Mouse (Mus musculus) heart, embryonic 10.5 days (tissue): ENCODE results near the gene Cort. TPM values are rescaled to one million over a fixed set of nuclear protein-coding genes. Genes with fewer than 3 reads are reported as not detected.
"Not testable (repeated sequence)": the region's sequence is repeated elsewhere in the genome, so short reads cannot be mapped to it uniquely, and the experiment has no call there.

Experiments
- DNase-seq: peaks from one replicate; pipeline ENCODE4 v3.0.0-alpha.2; 2017; ENCODE audit warnings: low spot score
- H3K27ac ChIP-seq: fragments of 300-500 bp; sonication (generic); 2 replicates; pipeline ENCODE4 v1.5.1; 2016; ENCODE audit warnings: mild to moderate bottlenecking
- H3K27me3 ChIP-seq: fragments of 300-500 bp; sonication (generic); 2 replicates; pipeline ENCODE4 v1.6.1; 2016; ENCODE audit warnings: mild to moderate bottlenecking; ENCODE audit not compliant: poor library complexity, insufficient read depth, severe bottlenecking
- H3K36me3 ChIP-seq: fragments of 300-500 bp; sonication (generic); 2 replicates; pipeline ENCODE4 v1.6.1; 2016; ENCODE audit warnings: mild to moderate bottlenecking, moderate library complexity
- H3K4me1 ChIP-seq: fragments of 300-500 bp; sonication (generic); 2 replicates; pipeline ENCODE4 v1.6.1; 2016; ENCODE audit warnings: mild to moderate bottlenecking
- H3K4me3 ChIP-seq: fragments of 300-500 bp; sonication (generic); 2 replicates; pipeline ENCODE4 v1.5.1; 2016; ENCODE audit warnings: mild to moderate bottlenecking, moderate library complexity
- H3K9me3 ChIP-seq: fragments of 300-500 bp; sonication (generic); 2 replicates; pipeline ENCODE4 v1.6.1; 2016; ENCODE audit warnings: mild to moderate bottlenecking, moderate library complexity
- WGBS: fragments of 180-500 bp; shearing (Covaris S2); methylation state at CpG from one replicate; pipeline ENCODE4 v1.1.7; 2016; 5-methylcytosine and 5-hydroxymethylcytosine counted together
- polyA plus RNA-seq: library from polyadenylated mRNA; unstranded; fragments of >200 nt; fragmentation: Nextera tagmentation; extraction: Ambion mirVana; gene quantifications from 2 replicates; pipeline ENCODE4 v1.2.1, GENCODE M21; 2016

Cort gene
- polyA plus RNA-seq, 1 experiment from 2014 or later = 0.28 TPM

DNA sequence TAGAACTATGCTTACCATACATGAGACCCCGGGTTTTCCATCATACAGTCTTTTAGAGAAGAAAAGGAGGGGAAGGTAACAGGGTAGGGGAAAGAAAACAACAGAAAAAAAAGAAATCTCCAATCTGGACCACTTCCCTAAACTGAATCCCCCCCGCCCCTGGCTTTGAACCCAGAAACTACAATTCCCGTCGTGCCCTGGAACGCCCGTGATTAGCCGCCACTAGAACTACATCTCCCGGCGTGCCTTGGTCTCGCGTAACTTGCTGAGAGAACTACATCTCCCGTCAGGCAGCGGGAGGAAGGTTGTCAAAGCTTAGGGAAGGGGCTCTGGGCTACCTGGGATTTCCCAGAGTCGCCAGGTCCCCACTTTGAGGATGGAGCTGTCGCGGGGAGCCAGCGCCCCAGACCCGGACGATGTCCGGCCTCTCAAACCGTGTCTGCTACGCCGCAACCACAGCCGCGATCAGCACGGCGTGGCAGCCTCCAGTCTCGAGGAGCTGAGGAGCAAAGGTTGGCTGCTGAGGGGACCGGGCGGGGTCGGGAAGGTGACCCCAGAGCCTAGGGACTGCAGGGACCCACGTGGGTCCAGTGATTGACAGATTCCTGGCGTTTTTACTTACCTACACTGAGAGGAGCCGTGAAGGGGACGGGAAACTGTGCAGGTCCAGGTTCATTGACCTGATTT lies 22.5 kb downstream of the Cort start, which contains the start of gene Dffa:
Gene Dffa, plus strand, starts transcription at position 272 of the 687 bp plus-strand sequence.
- Histone ChIP-seq H3K9me3 (no peaks in the 10 kb centered on the region), H3K27ac (peak within 1 kb of the TSS; percentile 87)
- WGBS = 1% methylated on average over 35 of the region's 35 CpGs

DNA sequence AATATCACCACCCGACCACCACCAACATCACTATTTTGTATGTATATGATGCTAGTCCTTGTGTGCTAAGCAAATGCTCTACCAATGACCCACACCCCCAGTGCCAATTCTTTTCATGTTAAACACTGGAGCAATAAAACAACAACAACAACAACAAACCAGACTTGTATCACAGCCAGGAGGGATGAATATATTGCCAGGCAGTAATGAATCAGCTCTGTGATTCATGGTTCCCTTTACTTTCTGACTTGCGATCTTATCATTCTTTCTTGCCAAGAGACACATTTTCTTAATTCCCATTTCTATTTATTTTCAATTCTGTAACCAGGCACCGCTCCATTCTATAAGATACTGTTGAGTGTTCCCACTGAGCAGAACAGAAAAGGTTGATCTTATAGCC lies 25.1 kb downstream of the Cort start:
- Histone ChIP-seq H3K4me3 (no peak overlapping the region), H3K4me1 (peaks cover 35% of the 10 kb centered on the region), H3K36me3 (peaks cover 5% of the 10 kb centered on the region), H3K27me3 (no peaks in the 10 kb centered on the region), H3K27ac (no peak overlapping the region), H3K9me3 (no peaks in the 10 kb centered on the region)
- no peak for DNase-seq
- 78% methylated on average over 3 of the region's 3 CpGs for WGBS

More for the DNA sequence above, 22.5 kb downstream of the Cort start, which contains the start of gene Dffa:
- H3K4me3 ChIP-seq = peak within 1 kb of the TSS; percentile 89
- H3K27me3 ChIP-seq = no peaks in the 10 kb centered on the region
- H3K36me3 ChIP-seq = peaks cover 26% of the 10 kb centered on the region
- H3K4me1 ChIP-seq = peaks cover 17% of the 10 kb centered on the region
- peak; percentile 96 for DNase-seq

DNA sequence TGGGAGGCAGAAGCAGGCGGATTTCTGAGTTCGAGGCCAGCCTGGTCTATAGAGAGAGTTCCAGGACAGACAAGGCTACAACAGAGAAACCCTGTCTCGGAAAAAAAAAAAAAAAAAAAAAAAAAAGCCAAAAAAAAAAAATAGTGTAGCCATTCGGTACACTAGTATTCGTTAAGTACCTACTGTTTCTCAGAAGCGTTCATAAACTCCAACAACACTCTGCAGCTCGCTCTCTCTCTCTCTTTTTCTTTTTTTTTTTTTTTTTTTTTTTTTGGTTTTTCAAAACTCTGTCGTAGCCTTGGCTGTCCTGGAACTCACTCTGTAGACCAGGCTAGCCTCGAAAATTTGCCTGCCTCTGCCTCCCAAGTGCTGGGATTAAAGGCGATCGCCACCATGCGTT lies 26.1 kb downstream of the Cort start:
- peaks cover 35% of the 10 kb centered on the region for H3K4me1 ChIP-seq
- not testable (repeated sequence) for H3K27ac ChIP-seq, H3K27me3 ChIP-seq, DNase-seq, H3K4me3 ChIP-seq, H3K36me3 ChIP-seq, H3K9me3 ChIP-seq
- 83% methylated on average over 12 of the region's 12 CpGs for WGBS

DNA sequence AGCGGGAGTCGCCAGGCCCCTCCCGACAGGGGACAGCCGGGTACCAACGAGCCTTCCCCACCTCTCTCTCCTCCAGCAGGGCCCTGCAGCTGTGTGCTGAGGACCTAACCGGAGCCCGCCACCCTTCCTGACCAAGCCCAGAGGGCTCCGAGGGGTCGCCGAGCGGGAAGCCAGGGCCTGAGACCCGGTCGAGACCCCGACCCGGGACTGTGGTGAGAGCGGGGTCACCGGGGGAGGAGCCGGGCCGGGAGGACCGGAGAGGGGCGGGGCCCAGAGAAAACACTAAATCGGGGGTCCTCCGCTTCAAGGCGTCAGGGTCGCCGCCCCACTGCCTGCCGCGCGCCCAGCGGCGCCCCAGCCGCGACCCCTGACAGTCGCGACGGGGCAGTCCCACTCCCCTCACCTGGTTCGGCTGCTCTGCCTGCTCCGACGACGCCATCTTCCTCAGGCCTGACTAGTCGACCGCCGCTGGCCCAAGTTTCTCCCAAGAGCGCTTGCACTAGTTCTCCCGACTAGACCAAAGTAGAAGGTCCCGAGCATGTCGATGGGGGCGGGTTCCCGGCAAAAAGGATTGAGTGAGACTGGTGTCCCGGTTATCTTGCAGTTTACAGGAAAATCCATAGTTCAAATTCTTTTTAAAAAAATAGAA lies 27.1 kb downstream of the Cort start, which contains the start of gene Pex14:
Gene Pex14, minus strand, starts transcription at position 508 of the 649 bp plus-strand sequence.
- peak within 1 kb of the TSS; percentile 100 for H3K4me3 ChIP-seq
- no peaks in the 10 kb centered on the region for H3K9me3 ChIP-seq
- no peaks in the 10 kb centered on the region for H3K36me3 ChIP-seq
- peaks cover 26% of the 10 kb centered on the region for H3K4me1 ChIP-seq
- WGBS = under 1% methylated on average over 50 of the region's 50 CpGs
- H3K27ac ChIP-seq = peak within 1 kb of the TSS; percentile 96
- peak; percentile 96 for DNase-seq
- no peaks in the 10 kb centered on the region for H3K27me3 ChIP-seq

DNA sequence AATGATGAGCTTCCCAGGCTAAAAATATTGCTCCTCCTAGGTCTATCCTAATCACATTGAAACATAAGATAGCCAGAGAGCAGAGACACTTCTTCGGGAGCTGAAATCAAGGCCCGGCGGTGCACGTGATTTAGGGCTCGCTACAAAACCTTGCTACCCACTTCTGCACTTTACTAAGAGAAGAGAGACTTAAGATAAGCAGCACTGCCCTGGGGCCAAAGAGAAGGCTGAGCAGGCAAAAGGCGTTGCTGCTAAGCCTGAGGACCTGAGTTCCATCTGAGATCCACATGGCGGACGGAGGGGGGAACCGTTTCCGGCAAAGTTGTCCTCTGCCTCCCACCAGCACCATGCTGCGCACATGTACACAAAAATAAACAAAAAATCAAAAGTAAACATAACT lies 28.0 kb downstream of the Cort start:
- DNase-seq = no peak
- H3K4me1 ChIP-seq = peaks cover 22% of the 10 kb centered on the region
- WGBS = 7% methylated on average over 11 of the region's 11 CpGs
- H3K27ac ChIP-seq = peak overlapping the region; percentile 96
- H3K36me3 ChIP-seq = peaks cover 9% of the 10 kb centered on the region; the same call in 1 of the 2 replicates
- H3K27me3 ChIP-seq = no peaks in the 10 kb centered on the region
- no peaks in the 10 kb centered on the region for H3K9me3 ChIP-seq
- peak overlapping the region; percentile 100 for H3K4me3 ChIP-seq

DNA sequence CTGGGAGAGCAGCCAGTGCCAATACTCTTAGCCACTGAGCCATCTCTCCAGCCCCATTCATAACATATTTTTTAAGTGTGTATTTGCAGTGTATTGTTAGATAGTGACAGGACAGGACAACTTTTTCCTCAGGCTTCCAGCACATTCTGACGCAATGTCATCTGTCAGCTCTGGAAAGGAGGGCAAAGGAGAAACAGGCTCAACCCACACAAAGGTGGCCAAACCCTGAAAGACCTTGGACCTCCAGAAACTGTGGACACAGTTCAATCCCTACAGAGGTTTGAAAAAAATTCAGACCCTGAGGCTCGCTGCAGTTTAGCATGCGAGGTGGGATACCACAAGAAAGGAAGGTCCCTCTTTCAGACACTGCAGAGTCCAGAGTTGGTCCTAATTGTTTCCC lies 28.6 kb downstream of the Cort start:
- no peaks in the 10 kb centered on the region for H3K27me3 ChIP-seq
- no peak overlapping the region for H3K27ac ChIP-seq
- WGBS = 80% methylated on average over 3 of the region's 3 CpGs
- no peaks in the 10 kb centered on the region for H3K9me3 ChIP-seq
- H3K4me1 ChIP-seq = peaks cover 22% of the 10 kb centered on the region
- H3K36me3 ChIP-seq = peaks cover 14% of the 10 kb centered on the region
- DNase-seq = no peak
- H3K4me3 ChIP-seq = peak overlapping the region; percentile 100

DNA sequence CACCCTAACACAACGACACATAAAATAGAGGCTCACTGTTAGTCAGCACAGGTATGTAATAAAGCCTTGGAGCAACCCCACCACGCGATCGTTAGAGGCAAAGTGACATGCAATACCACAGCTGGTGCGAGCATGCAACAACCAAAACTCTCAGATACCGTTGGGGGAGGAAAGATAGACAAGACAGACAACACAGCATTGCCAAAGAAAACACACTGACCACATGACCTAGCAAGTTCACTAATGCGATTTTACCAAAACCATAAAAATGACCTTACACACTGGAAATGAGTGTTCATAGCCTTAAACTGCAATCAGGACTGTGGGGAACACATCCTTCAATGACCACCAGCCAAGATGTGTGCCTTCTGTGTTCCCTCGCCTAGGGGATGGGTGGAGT lies 35.2 kb downstream of the Cort start:
- no peak for DNase-seq
- no peaks in the 10 kb centered on the region for H3K9me3 ChIP-seq
- H3K27me3 ChIP-seq = no peaks in the 10 kb centered on the region
- H3K4me3 ChIP-seq = no peak overlapping the region
- no peaks in the 10 kb centered on the region for H3K4me1 ChIP-seq
- no peak overlapping the region for H3K27ac ChIP-seq
- 83% methylated on average over 8 of the region's 8 CpGs for WGBS
- peaks cover 25% of the 10 kb centered on the region for H3K36me3 ChIP-seq

DNA sequence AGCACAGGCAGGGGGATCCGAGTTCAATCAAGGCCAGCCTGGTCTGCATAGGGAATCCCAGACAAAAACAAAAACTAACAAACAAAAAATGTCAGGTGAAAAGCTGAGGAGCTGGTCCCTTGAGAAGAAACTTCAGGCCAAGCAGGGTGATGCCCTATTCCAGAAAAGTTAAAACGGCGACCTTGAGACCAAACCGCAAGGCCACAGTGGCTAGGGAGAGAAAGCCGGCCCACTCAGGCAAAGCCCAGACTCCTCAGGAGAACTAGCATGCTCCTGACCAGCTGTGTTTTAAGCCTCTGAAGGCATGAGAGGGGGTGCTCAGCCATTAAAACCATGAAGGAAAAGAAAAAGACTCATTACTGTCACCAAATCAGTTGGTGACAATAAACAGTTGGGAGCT lies 41.2 kb downstream of the Cort start:
- Histone ChIP-seq H3K9me3 (no peaks in the 10 kb centered on the region), H3K4me3 (no peak overlapping the region), H3K36me3 (0 out of 2 replicates have a peak, but pooled peaks cover 8% of the 10 kb centered on the region), H3K27ac (peak overlapping the region; percentile 38; the same call in 1 of the 2 replicates), H3K27me3 (no peaks in the 10 kb centered on the region), H3K4me1 (peaks cover 21% of the 10 kb centered on the region)
- no peak for DNase-seq
- WGBS = 71% methylated on average over 5 of the region's 5 CpGs

DNA sequence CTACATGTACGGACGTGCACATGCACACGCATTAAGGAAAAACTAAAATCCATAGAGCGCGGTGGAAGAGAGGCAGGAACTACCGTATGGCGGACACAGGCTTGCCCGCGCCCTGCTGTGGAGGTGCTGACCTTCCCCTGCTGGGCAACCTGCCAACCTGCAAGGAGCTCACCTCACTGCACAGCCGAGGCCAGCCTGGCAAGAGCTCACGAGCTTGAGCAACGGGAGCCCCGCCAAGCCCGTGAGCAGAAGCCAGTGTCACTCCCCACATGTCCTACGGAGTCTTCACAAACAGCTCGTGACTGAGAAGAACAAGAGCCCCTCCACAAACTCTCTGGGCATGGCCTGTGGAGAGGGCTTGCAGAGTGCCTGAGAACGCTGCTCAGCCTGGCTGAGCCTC lies 45.0 kb downstream of the Cort start:
- Histone ChIP-seq H3K9me3 (no peaks in the 10 kb centered on the region), H3K4me3 (no peak overlapping the region), H3K4me1 (peaks cover 49% of the 10 kb centered on the region), H3K27ac (no peak overlapping the region), H3K36me3 (peaks cover 13% of the 10 kb centered on the region; the same call in 1 of the 2 replicates), H3K27me3 (no peaks in the 10 kb centered on the region)
- WGBS = 78% methylated on average over 17 of the region's 17 CpGs
- DNase-seq = no peak

DNA sequence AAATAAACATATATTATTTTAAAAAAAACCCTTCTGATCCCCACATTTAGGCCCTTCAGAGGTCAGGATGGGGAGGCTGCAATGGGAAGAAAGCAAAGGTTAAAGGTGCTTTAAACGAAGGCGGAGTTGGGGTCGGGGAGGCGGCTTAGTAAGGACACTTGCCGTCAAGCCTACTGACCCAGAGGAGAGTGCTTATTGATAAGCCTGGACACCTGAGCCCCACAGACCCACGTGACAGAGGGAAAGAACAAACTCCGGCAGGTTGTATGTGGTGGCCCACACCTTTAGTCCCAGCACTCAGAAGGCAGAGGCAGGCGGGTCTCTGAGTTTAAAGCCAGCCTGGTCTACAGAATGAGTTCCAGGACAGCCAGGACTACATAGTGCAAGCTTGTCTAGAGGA lies 46.5 kb downstream of the Cort start:
- H3K27me3 ChIP-seq = no peaks in the 10 kb centered on the region
- no peak overlapping the region for H3K27ac ChIP-seq
- DNase-seq = no peak
- peaks cover 17% of the 10 kb centered on the region for H3K36me3 ChIP-seq
- H3K4me3 ChIP-seq = no peak overlapping the region
- 86% methylated on average over 8 of the region's 8 CpGs for WGBS
- H3K9me3 ChIP-seq = no peaks in the 10 kb centered on the region
- peaks cover 54% of the 10 kb centered on the region for H3K4me1 ChIP-seq

DNA sequence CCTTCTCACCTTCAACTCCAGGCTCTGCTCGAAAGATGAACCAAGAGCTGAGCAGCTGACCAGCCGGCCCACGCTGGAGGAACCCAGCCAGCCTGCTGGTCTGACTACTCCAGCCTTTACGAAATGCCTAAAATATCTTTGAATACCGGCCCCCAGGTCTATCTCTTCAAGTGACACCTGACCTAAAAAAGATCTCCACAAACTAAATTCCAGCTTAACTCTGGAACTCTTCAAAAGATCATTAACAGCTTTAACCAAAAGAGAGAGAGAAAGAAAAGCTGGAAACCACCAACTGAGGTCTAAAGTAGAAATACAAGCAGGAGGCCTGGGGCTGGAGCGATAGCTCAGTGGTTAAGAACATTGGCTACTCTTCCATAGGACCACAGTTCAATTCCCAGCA lies 46.9 kb downstream of the Cort start:
- peaks cover 58% of the 10 kb centered on the region for H3K4me1 ChIP-seq
- H3K36me3 ChIP-seq = peaks cover 22% of the 10 kb centered on the region
- no peak overlapping the region for H3K27ac ChIP-seq
- WGBS = 53% methylated on average over 6 of the region's 6 CpGs
- DNase-seq = no peak
- H3K27me3 ChIP-seq = no peaks in the 10 kb centered on the region
- no peaks in the 10 kb centered on the region for H3K9me3 ChIP-seq
- no peak overlapping the region for H3K4me3 ChIP-seq

DNA sequence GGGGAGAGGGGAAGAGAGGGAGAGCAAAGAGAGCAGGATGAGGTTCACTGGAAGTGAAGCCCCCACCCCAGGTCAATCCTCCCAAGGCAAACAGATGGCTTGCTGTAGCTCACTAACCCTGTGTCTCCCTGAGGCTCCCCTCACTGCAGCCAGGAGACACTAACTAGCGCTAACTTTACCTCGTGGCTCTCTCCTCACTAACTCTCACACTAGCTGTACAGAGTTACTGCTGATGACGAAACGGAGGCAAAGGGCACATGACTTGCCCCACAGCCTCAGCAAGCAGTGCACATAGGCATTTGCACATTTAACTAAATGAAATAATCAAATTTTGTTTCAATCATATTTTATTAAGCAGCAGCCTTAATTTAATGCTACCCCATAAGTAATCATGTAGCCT lies 48.3 kb downstream of the Cort start:
- no peak for DNase-seq
- 65% methylated on average over 4 of the region's 4 CpGs for WGBS
- Histone ChIP-seq H3K36me3 (peaks cover 31% of the 10 kb centered on the region), H3K4me1 (peaks cover 64% of the 10 kb centered on the region), H3K27me3 (no peaks in the 10 kb centered on the region), H3K4me3 (no peak overlapping the region), H3K27ac (no peak overlapping the region), H3K9me3 (no peaks in the 10 kb centered on the region)

DNA sequence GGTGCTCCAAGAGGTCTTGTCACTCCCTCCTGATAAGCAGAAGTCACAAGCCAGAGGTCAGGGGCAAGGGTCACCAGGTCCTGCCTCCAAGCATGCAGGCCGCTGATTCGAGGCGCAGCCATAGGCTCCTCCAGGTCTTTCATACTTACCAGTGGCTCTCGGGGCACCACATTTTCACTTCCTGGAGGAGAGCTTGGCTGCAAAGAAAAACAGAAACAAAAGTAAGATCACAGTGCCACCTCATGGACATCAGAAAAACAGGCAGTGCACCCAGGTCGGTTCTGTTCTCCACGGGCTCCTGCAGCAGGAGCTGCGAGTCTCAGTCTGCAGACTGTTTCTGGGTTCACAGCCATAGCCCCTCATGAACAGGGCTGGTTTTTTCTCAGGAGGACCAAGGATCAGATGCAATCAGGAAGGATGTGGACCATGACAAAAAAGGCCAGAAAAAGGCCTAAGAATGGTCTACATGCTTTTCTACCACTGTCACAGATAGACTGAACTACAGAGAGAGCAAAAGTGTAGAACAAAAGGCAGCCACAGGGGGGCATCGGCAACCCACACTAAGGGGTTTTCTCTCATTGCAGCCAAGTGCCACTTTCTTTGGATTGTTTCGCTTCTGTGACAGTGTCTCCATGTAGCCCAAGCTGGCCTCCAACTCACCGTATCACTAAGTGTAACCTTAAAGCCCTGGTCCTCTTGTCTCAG lies 50.5 kb downstream of the Cort start:
- H3K36me3 ChIP-seq = peaks cover 43% of the 10 kb centered on the region
- no peak overlapping the region for H3K4me3 ChIP-seq
- H3K27ac ChIP-seq = peak overlapping the region; percentile 42
- peaks cover 63% of the 10 kb centered on the region for H3K4me1 ChIP-seq
- no peaks in the 10 kb centered on the region for H3K9me3 ChIP-seq
- DNase-seq = peak; percentile 86
- H3K27me3 ChIP-seq = no peaks in the 10 kb centered on the region
- 32% methylated on average over 10 of the region's 10 CpGs for WGBS
